Mouse (Mus musculus): Measurements from ENCODE around the gene Gm47959.

DNA sequence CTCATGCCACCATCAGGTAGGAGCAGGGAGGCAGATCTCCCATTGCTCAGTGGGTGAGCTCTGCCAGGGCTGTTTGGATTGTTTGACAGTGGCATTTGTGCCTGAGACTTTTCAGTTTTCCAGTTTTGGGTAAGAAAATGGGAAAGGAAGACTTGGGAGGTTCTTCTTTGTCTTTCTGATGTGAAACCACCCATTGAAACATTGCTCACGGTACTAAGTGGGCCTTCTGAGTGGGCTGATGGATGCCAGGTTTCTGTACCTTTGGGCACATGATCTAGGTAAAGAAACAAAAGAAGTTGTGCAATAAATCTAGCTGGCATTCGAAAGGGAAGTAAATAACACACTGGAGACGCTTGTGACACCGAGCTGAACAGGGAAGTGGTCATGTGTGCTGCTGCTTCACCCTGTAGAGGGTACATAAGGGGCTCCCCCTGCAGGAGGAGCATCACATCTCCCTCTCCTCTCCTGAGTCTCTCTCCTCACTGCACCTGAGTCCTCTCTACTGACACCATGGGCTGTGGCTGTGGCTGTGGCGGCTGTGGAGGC lies 44.6 kb downstream of the Gm47959 start, which contains the start of gene Gm47969:
- TF ChIP-seq EP300 (IDR thresholded peaks at IDR 0.05; ENCODE audit: low read depth) (no peak), CTCF (IDR thresholded peaks at IDR 0.05; ENCODE audit: low read depth) (0 out of 2 replicates have a peak, but pooled peaks have one; percentile 16)
